ENCODE assay signal across 16 mouse cellular contexts in the genomic region with DNA sequence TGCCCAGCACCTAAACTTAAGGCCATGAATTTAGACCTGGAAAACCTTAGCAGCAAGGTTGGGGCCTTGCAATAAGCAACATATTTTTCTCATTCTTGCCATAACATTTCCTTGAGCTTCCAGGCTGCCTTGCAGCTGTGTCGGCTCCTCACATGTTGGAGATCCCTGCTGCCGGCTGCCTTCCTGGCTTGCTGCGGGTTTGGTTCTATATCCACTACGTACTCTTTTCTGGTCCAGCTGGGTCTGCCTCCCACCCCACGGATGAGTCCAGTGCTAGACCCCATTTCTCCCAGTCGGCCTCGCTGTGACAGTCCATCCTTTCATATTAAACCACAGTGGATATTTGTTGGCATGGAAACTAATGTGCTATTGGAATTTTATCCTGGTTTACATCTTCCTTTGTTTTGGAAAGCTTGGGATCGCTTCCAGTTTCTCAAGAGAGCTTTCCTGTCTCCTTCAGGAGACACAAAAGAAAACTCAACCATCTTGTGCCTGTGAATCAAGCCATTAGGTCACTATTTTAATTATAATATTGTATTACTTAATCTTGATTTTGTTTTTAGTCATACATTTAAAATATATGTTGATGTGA. TPM values are rescaled to one million over a fixed set of nuclear protein-coding genes. Genes with fewer than 3 reads are reported as not detected.
DNase-seq lines count a peak whose midpoint lies in the region; ATAC-seq lines count a peak whose summit lies in the region.
"Had no signal": no experiment of that assay in that cellular context is flagged by ENCODE, and none has a peak within 500 bp of the region (broad histone marks: within the 10 kb centered on the region; RNA-seq: fewer than 3 reads in every experiment).

No protein-coding gene starts in this region.

- no peak for ATAC-seq in hindbrain, embryonic 11.5 days (ENCODE audit: low FRiP score)
- no peak for ATAC-seq in hindbrain, embryonic 12.5 days (ENCODE audit: low FRiP score)
- ATAC-seq: midbrain, embryonic 15.5 days had no signal

- H3K4me1 ChIP-seq in hindbrain, embryonic 11.5 days (replicated peaks; ENCODE audit: control insufficient read depth, insufficient read depth, low read length), result peaks cover 9% of the 10 kb centered on the region
- H3K4me1 ChIP-seq in hindbrain, embryonic 12.5 days, result peaks cover 26% of the 10 kb centered on the region

- H3K27me3 ChIP-seq in hindbrain, embryonic 11.5 days (ENCODE audit: control insufficient read depth, insufficient read depth, low read length), result no peaks in the 10 kb centered on the region; the same call in none of the 2 replicates
- peaks cover 6% of the 10 kb centered on the region; the same call in 1 of the 2 replicates for H3K27me3 ChIP-seq in hindbrain, embryonic 12.5 days
- H3K27me3 ChIP-seq: heart, embryonic 12.5 days; midbrain, embryonic 15.5 days; neural tube, embryonic 13.5 days had no signal

- H3K4me2 ChIP-seq in hindbrain, embryonic 11.5 days (replicated peaks; ENCODE audit: low read depth, low read length), result no peak overlapping the region
- H3K4me2 ChIP-seq in hindbrain, embryonic 12.5 days (replicated peaks), result no peak overlapping the region
- H3K4me2 ChIP-seq: heart, embryonic 12.5 days; hindbrain, embryonic 13.5 days; liver, embryonic 11.5 days; midbrain, embryonic 15.5 days; neural tube, embryonic 13.5 days had no signal

- no peaks in the 10 kb centered on the region for H3K36me3 ChIP-seq in hindbrain, embryonic 11.5 days (ENCODE audit: control insufficient read depth, insufficient read depth, low read length)
- H3K36me3 ChIP-seq in hindbrain, embryonic 12.5 days, result no peaks in the 10 kb centered on the region
- H3K36me3 ChIP-seq: heart, embryonic 12.5 days; hindbrain, embryonic 13.5 days; midbrain, embryonic 15.5 days; neural tube, embryonic 13.5 days had no signal

- H3K9ac ChIP-seq in hindbrain, embryonic 11.5 days (ENCODE audit: low read depth, low read length), result no peak overlapping the region
- no peak overlapping the region for H3K9ac ChIP-seq in hindbrain, embryonic 12.5 days
- H3K9ac ChIP-seq: heart, embryonic 12.5 days; hindbrain, embryonic 13.5 days; midbrain, embryonic 15.5 days; neural tube, embryonic 13.5 days had no signal

- H3K9me3 ChIP-seq in hindbrain, embryonic 11.5 days (ENCODE audit: control insufficient read depth, low read length), result no peaks in the 10 kb centered on the region
- no peaks in the 10 kb centered on the region for H3K9me3 ChIP-seq in hindbrain, embryonic 12.5 days (replicated peaks)
- H3K9me3 ChIP-seq: heart, embryonic 12.5 days; hindbrain, embryonic 13.5 days; midbrain, embryonic 15.5 days; neural tube, embryonic 13.5 days had no signal

- DNase-seq in embryo, embryonic 11 days, result peak; percentile 10
- DNase-seq in embryo, embryonic 10.5 days (ENCODE audit: low spot score), result no peak
- DNase-seq in hindbrain, embryonic 11.5 days (ENCODE audit: low spot score), result peak; percentile 19
- peak; percentile 26 for DNase-seq in right cerebral cortex, postnatal 14 days
- no peak for DNase-seq in right cerebral cortex, postnatal 36 days (ENCODE audit: low spot score in 2 of 2)
- no peak for DNase-seq in ovary, postnatal 10 days (ENCODE audit: low spot score)
- DNase-seq in adrenal gland, postnatal 14 days, result no peak
- DNase-seq: cerebellum, adult 11 months; kidney, adult 8-10 months; thymus, postnatal 14 days had no signal

- 62% methylated on average over 8 of the region's 8 CpGs for WGBS in hindbrain, embryonic 11.5 days
- 60% methylated on average over 8 of the region's 8 CpGs for WGBS in hindbrain, embryonic 12.5 days

- H3K27ac ChIP-seq in hindbrain, embryonic 11.5 days (ENCODE audit: low read depth, low read length), result no peak overlapping the region
- no peak overlapping the region for H3K27ac ChIP-seq in hindbrain, embryonic 12.5 days
- H3K27ac ChIP-seq: hindbrain, embryonic 13.5 days; midbrain, embryonic 15.5 days; neural tube, embryonic 13.5 days had no signal

- H3K4me3 ChIP-seq in hindbrain, embryonic 11.5 days (ENCODE audit: low read depth, low read length), result no peak overlapping the region
- H3K4me3 ChIP-seq in hindbrain, embryonic 12.5 days, result no peak overlapping the region
- H3K4me3 ChIP-seq: heart, embryonic 12.5 days; hindbrain, embryonic 13.5 days; midbrain, embryonic 15.5 days; neural tube, embryonic 13.5 days had no signal

RNA-seq across cellular contexts. Expression of gene Pcnx, which starts 1.7 kb away (rescaled TPM):
- 11.3 and 13.0 TPM in 2 replicates for polyA plus RNA-seq in hindbrain, embryonic 11.5 days (2014; fragmentation: Nextera tagmentation; extraction: Ambion mirVana)
- 13.1 and 18.1 TPM in 2 replicates for polyA plus RNA-seq in hindbrain, embryonic 12.5 days (2016; fragmentation: Nextera tagmentation; extraction: Ambion mirVana)
- total RNA-seq in adrenal gland, postnatal 14 days (2021), result 57.7 and 60.7 TPM in 2 replicates

Comparison
In these comparisons a context has a peak if more than half of its experiments do, and no peak if none do; other contexts are left out.
1. DNase-seq: peak in embryo, embryonic 11 days (single experiment), hindbrain, embryonic 11.5 days (single experiment) and right cerebral cortex, postnatal 14 days (single experiment); none in embryo, embryonic 10.5 days (single experiment), right cerebral cortex, postnatal 36 days (0 of 2), ovary, postnatal 10 days (single experiment) and adrenal gland, postnatal 14 days (single experiment).